Mouse (Mus musculus): ENCODE data around the gene 5830473C10Rik.

Gene 5830473C10Rik

GRCm38 (mm10) chr5:90560743-90561142 lies at the start of gene 5830473C10Rik:
5830473C10Rik (plus strand) TSS chr5:90561107.
- no peak for DNase-seq (ENCODE audit: low read depth, low spot score)

GRCm38 (mm10) chr5:90512288-90512955 lies 48.5 kb upstream of the 5830473C10Rik start:
- DNase-seq (ENCODE audit: low read depth, low spot score): no peak

- no peak for DNase-seq (ENCODE audit: low read depth, low spot score)
These were observed 45.3 kb upstream of the 5830473C10Rik start for GRCm38 (mm10) chr5:90515561-90515960.

- no peak for DNase-seq (ENCODE audit: low read depth, low spot score)
These were observed 42.4 kb upstream of the 5830473C10Rik start, which contains the start of gene Afm for GRCm38 (mm10) chr5:90518356-90519100. Afm (plus strand) TSS chr5:90518932.

- no peak for DNase-seq (ENCODE audit: low read depth, low spot score)
These were observed 9.7 kb upstream of the 5830473C10Rik start for GRCm38 (mm10) chr5:90551191-90551590.

- DNase-seq (ENCODE audit: low read depth, low spot score): no peak
These were observed 4.9 kb upstream of the 5830473C10Rik start for GRCm38 (mm10) chr5:90556052-90556451.

GRCm38 (mm10) chr5:90561721-90562275 lies 891 bp downstream of the 5830473C10Rik start:
- no peak for DNase-seq (ENCODE audit: low read depth, low spot score)

GRCm38 (mm10) chr5:90562880-90563279 lies 2.0 kb downstream of the 5830473C10Rik start:
- DNase-seq (ENCODE audit: low read depth, low spot score): no peak

GRCm38 (mm10) chr5:90564161-90564560 lies 3.3 kb downstream of the 5830473C10Rik start:
- no peak for DNase-seq (ENCODE audit: low read depth, low spot score)

GRCm38 (mm10) chr5:90565205-90565604 lies 4.3 kb downstream of the 5830473C10Rik start:
- DNase-seq (ENCODE audit: low read depth, low spot score): no peak

GRCm38 (mm10) chr5:90567788-90568187 lies 6.9 kb downstream of the 5830473C10Rik start:
- no peak for DNase-seq (ENCODE audit: low read depth, low spot score)

GRCm38 (mm10) chr5:90568338-90568737 lies 7.4 kb downstream of the 5830473C10Rik start:
- DNase-seq (ENCODE audit: low read depth, low spot score): no peak

GRCm38 (mm10) chr5:90571216-90571615 lies 10.3 kb downstream of the 5830473C10Rik start:
- DNase-seq (ENCODE audit: low read depth, low spot score): no peak

GRCm38 (mm10) chr5:90577751-90578150 lies 16.8 kb downstream of the 5830473C10Rik start:
- no peak for DNase-seq (ENCODE audit: low read depth, low spot score)

GRCm38 (mm10) chr5:90579556-90579955 lies 18.6 kb downstream of the 5830473C10Rik start:
- DNase-seq (ENCODE audit: low read depth, low spot score): no peak

- no peak for DNase-seq (ENCODE audit: low read depth, low spot score)
These were observed 21.3 kb downstream of the 5830473C10Rik start for GRCm38 (mm10) chr5:90582179-90582578.

GRCm38 (mm10) chr5:90584799-90585198 lies 23.9 kb downstream of the 5830473C10Rik start:
- no peak for DNase-seq (ENCODE audit: low read depth, low spot score)

- no peak for DNase-seq (ENCODE audit: low read depth, low spot score)
These were observed 25.6 kb downstream of the 5830473C10Rik start for GRCm38 (mm10) chr5:90586511-90586910.

GRCm38 (mm10) chr5:90588104-90588503 lies 27.2 kb downstream of the 5830473C10Rik start:
- DNase-seq (ENCODE audit: low read depth, low spot score): no peak

- DNase-seq (ENCODE audit: low read depth, low spot score): peak; percentile 41
These were observed 28.0 kb downstream of the 5830473C10Rik start for GRCm38 (mm10) chr5:90588708-90589595.

GRCm38 (mm10) chr5:90590676-90591075 lies 29.8 kb downstream of the 5830473C10Rik start:
- no peak for DNase-seq (ENCODE audit: low read depth, low spot score)

- no peak for DNase-seq (ENCODE audit: low read depth, low spot score)
These were observed 31.0 kb downstream of the 5830473C10Rik start for GRCm38 (mm10) chr5:90591936-90592335.

Data from retina, adult 2 months (tissue).